Mouse (Mus musculus): ENCODE measurements around the gene Cdh6.

GRCm38 (mm10) chr15:13074047-13074446 lies 99.4 kb downstream of the Cdh6 start:
- TF ChIP-seq CTCF (IDR thresholded peaks at IDR 0.05; ENCODE audit: control insufficient read depth, insufficient read depth, low read length) (no peak), POLR2A (IDR thresholded peaks at IDR 0.05; ENCODE audit: borderline replicate concordance, control insufficient read depth, low read depth, low read length) (no peak)

Measured in bone marrow, adult 2 months (tissue).